Mouse (Mus musculus) embryonic facial prominence, embryonic 15.5 days (tissue): ENCODE measurements around the gene Tstd1. TPM values are rescaled to one million over a fixed set of nuclear protein-coding genes. Genes with fewer than 3 reads are reported as not detected.

Source experiments
- ATAC-seq: fragments of 200-750 bp; cut with Nextera tagmentation; 2 replicates; pipeline ENCODE4 v1.8.0; 2017; ENCODE audit warnings: low read depth, moderate TSS enrichment; ENCODE audit not compliant: insufficient number of reproducible peaks, low FRiP score, low TSS enrichment
- H3K27ac ChIP-seq: fragments of 300-500 bp; sonication (generic); replicated peaks from 2 replicates; pipeline ENCODE4 v1.5.1; 2015; ENCODE audit warnings: mild to moderate bottlenecking, inconsistent platforms
- H3K27me3 ChIP-seq: fragments of 300-500 bp; sonication (generic); 2 replicates; pipeline ENCODE4 v1.6.1; 2015; ENCODE audit warnings: inconsistent platforms
- H3K36me3 ChIP-seq: fragments of 300-500 bp; sonication (generic); 2 replicates; pipeline ENCODE4 v1.6.1; 2015; ENCODE audit warnings: mild to moderate bottlenecking, inconsistent platforms
- H3K4me1 ChIP-seq: fragments of 300-500 bp; sonication (generic); 2 replicates; pipeline ENCODE4 v1.6.1; 2015; ENCODE audit warnings: inconsistent platforms
- H3K4me2 ChIP-seq: fragments of 300-500 bp; sonication (generic); replicated peaks from 2 replicates; pipeline ENCODE4 v1.6.1; 2015; ENCODE audit warnings: mild to moderate bottlenecking, inconsistent platforms
- H3K4me3 ChIP-seq: fragments of 300-500 bp; sonication (generic); replicated peaks from 2 replicates; pipeline ENCODE4 v1.5.1; 2015; ENCODE audit warnings: mild to moderate bottlenecking, inconsistent platforms
- H3K9ac ChIP-seq: fragments of 300-500 bp; sonication (generic); 2 replicates; pipeline ENCODE4 v1.6.1; 2015; ENCODE audit warnings: inconsistent platforms
- H3K9me3 ChIP-seq: fragments of 300-500 bp; sonication (generic); replicated peaks from 2 replicates; pipeline ENCODE4 v1.6.1; 2016; ENCODE audit warnings: inconsistent platforms
- WGBS: fragments of 180-500 bp; shearing (Covaris S2); methylation state at CpG from one replicate; pipeline ENCODE4 v1.1.7; 2015; 5-methylcytosine and 5-hydroxymethylcytosine counted together
- polyA plus RNA-seq: library from polyadenylated mRNA; unstranded; fragments of >200 nt; fragmentation: Nextera tagmentation; extraction: Ambion mirVana; gene quantifications from 2 replicates; pipeline ENCODE4 v1.2.1, GENCODE M21; 2015

The Tstd1 gene
- polyA plus RNA-seq, 1 experiment from 2014 or later: 11.8 TPM

GRCm38 (mm10) chr1:171419291-171419882 lies 715 bp downstream of the Tstd1 start:
- Histone ChIP-seq H3K4me3 (no peak overlapping the region), H3K9me3 (no peaks in the 10 kb centered on the region), H3K27ac (no peak overlapping the region), H3K27me3 (no peaks in the 10 kb centered on the region), H3K4me2 (no peak overlapping the region), H3K4me1 (peaks cover 4% of the 10 kb centered on the region; the same call in 1 of the 2 replicates), H3K36me3 (peaks cover 48% of the 10 kb centered on the region), H3K9ac (no peak overlapping the region)
- peak; percentile 45; the same call in 1 of the 2 replicates for ATAC-seq
- WGBS: 42% methylated on average over 12 of the region's 12 CpGs

- Histone ChIP-seq H3K36me3 (peaks cover 48% of the 10 kb centered on the region), H3K27me3 (no peaks in the 10 kb centered on the region), H3K27ac (no peak overlapping the region), H3K9me3 (no peaks in the 10 kb centered on the region), H3K4me3 (no peak overlapping the region), H3K4me2 (no peak overlapping the region), H3K4me1 (peaks cover 4% of the 10 kb centered on the region; the same call in 1 of the 2 replicates), H3K9ac (no peak overlapping the region)
- 73% methylated on average over 5 of the region's 5 CpGs for WGBS
- ATAC-seq: no peak
These were observed 1.2 kb downstream of the Tstd1 start for GRCm38 (mm10) chr1:171419905-171420304.

- Histone ChIP-seq H3K9me3 (no peaks in the 10 kb centered on the region), H3K36me3 (peaks cover 24% of the 10 kb centered on the region), H3K4me2 (no peak overlapping the region), H3K4me3 (no peak overlapping the region), H3K27me3 (no peaks in the 10 kb centered on the region), H3K9ac (no peak overlapping the region), H3K4me1 (peaks cover 4% of the 10 kb centered on the region; the same call in 1 of the 2 replicates), H3K27ac (no peak overlapping the region)
- WGBS: 88% methylated on average over 8 of the region's 8 CpGs
- ATAC-seq: no peak
These were observed 3.9 kb downstream of the Tstd1 start for GRCm38 (mm10) chr1:171422504-171423095.

GRCm38 (mm10) chr1:171424638-171425037 lies 6.0 kb downstream of the Tstd1 start:
- H3K36me3 ChIP-seq: peaks cover 10% of the 10 kb centered on the region; the same call in 1 of the 2 replicates
- 0 out of 2 replicates have a peak, but pooled peaks cover 6% of the 10 kb centered on the region for H3K9me3 ChIP-seq
- no peak overlapping the region for H3K9ac ChIP-seq
- ATAC-seq: no peak
- no peaks in the 10 kb centered on the region for H3K27me3 ChIP-seq
- no peak overlapping the region for H3K4me3 ChIP-seq
- H3K4me2 ChIP-seq: no peak overlapping the region
- WGBS: 69% methylated on average over 5 of the region's 5 CpGs
- H3K27ac ChIP-seq: no peak overlapping the region
- H3K4me1 ChIP-seq: no peaks in the 10 kb centered on the region

GRCm38 (mm10) chr1:171425126-171425525 lies 6.5 kb downstream of the Tstd1 start:
- H3K4me1 ChIP-seq: no peaks in the 10 kb centered on the region
- WGBS: 64% methylated on average over 4 of the region's 4 CpGs
- no peaks in the 10 kb centered on the region for H3K27me3 ChIP-seq
- no peak for ATAC-seq
- no peak overlapping the region for H3K4me2 ChIP-seq
- H3K4me3 ChIP-seq: no peak overlapping the region
- 0 out of 2 replicates have a peak, but pooled peaks cover 6% of the 10 kb centered on the region for H3K36me3 ChIP-seq
- 0 out of 2 replicates have a peak, but pooled peaks cover 6% of the 10 kb centered on the region for H3K9me3 ChIP-seq
- no peak overlapping the region for H3K27ac ChIP-seq
- no peak overlapping the region for H3K9ac ChIP-seq

- Histone ChIP-seq H3K4me2 (no peak overlapping the region), H3K27ac (no peak overlapping the region), H3K27me3 (peaks cover 3% of the 10 kb centered on the region; the same call in 1 of the 2 replicates), H3K4me3 (no peak overlapping the region), H3K9me3 (0 out of 2 replicates have a peak, but pooled peaks cover 6% of the 10 kb centered on the region), H3K9ac (no peak overlapping the region), H3K36me3 (no peaks in the 10 kb centered on the region), H3K4me1 (0 out of 2 replicates have a peak, but pooled peaks cover 3% of the 10 kb centered on the region)
- no peak for ATAC-seq
- 75% methylated on average over 5 of the region's 5 CpGs for WGBS
These were observed 13.5 kb downstream of the Tstd1 start for GRCm38 (mm10) chr1:171432158-171432557.

GRCm38 (mm10) chr1:171435288-171435814 lies 16.7 kb downstream of the Tstd1 start:
- no peak for ATAC-seq
- Histone ChIP-seq H3K9ac (no peak overlapping the region), H3K4me3 (no peak overlapping the region), H3K4me1 (peaks cover 18% of the 10 kb centered on the region; the same call in 1 of the 2 replicates), H3K4me2 (no peak overlapping the region), H3K9me3 (no peaks in the 10 kb centered on the region), H3K27me3 (peaks cover 22% of the 10 kb centered on the region), H3K36me3 (no peaks in the 10 kb centered on the region), H3K27ac (no peak overlapping the region)
- 68% methylated on average over 7 of the region's 7 CpGs for WGBS

- H3K4me1 ChIP-seq: peaks cover 19% of the 10 kb centered on the region; the same call in 1 of the 2 replicates
- H3K27me3 ChIP-seq: peaks cover 22% of the 10 kb centered on the region
- 43% methylated on average over 1 of the region's 1 CpGs for WGBS
These were observed 17.3 kb downstream of the Tstd1 start for GRCm38 (mm10) chr1:171435974-171436373.

GRCm38 (mm10) chr1:171437264-171438013 lies 18.8 kb downstream of the Tstd1 start, which contains the start of gene F11r:
Gene F11r, plus strand, starts transcription at chr1:171437535.
- Histone ChIP-seq H3K36me3 (no peaks in the 10 kb centered on the region), H3K4me1 (peaks cover 23% of the 10 kb centered on the region; the same call in 1 of the 2 replicates), H3K9ac (peak within 1 kb of the TSS; percentile 28), H3K27ac (peak within 1 kb of the TSS; percentile 31), H3K27me3 (peaks cover 22% of the 10 kb centered on the region), H3K4me2 (peak within 1 kb of the TSS; percentile 59), H3K4me3 (peak within 1 kb of the TSS; percentile 53), H3K9me3 (no peaks in the 10 kb centered on the region)
- ATAC-seq: peak; percentile 75
- 1% methylated on average over 46 of the region's 46 CpGs for WGBS

More at GRCm38 (mm10) chr1:171435974-171436373, 17.3 kb downstream of the Tstd1 start:
- no peaks in the 10 kb centered on the region for H3K9me3 ChIP-seq
- no peak for ATAC-seq
- H3K4me3 ChIP-seq: no peak overlapping the region
- H3K27ac ChIP-seq: no peak overlapping the region
- H3K4me2 ChIP-seq: no peak overlapping the region
- H3K36me3 ChIP-seq: no peaks in the 10 kb centered on the region
- no peak overlapping the region for H3K9ac ChIP-seq

- Histone ChIP-seq H3K4me2 (peak overlapping the region; percentile 59), H3K4me3 (peak overlapping the region; percentile 53), H3K4me1 (peaks cover 23% of the 10 kb centered on the region; the same call in 1 of the 2 replicates), H3K9ac (peak overlapping the region; percentile 28), H3K9me3 (no peaks in the 10 kb centered on the region), H3K27me3 (peaks cover 22% of the 10 kb centered on the region), H3K27ac (peak overlapping the region; percentile 31), H3K36me3 (no peaks in the 10 kb centered on the region)
- no peak for ATAC-seq
- 2% methylated on average over 18 of the region's 18 CpGs for WGBS
These were observed 19.5 kb downstream of the Tstd1 start for GRCm38 (mm10) chr1:171438014-171438670.
